Mouse (Mus musculus) adrenal gland (tissue): ENCODE data around the gene Tmem8.
"Not testable (repeated sequence)": the region's sequence is repeated elsewhere in the genome, so short reads cannot be mapped to it uniquely, and the experiment has no call there.

Experiments
- intact Hi-C: fragments of 180-260 bp; cut with DNase I; formaldehyde crosslinking; loops from one replicate; pipeline ENCODE4 v1.15.1; 2025

Gene Tmem8

GRCm38 (mm10) chr17:26111024-26111423 lies 2.1 kb upstream of the Tmem8 start:
- intact Hi-C loops, result no loop called here

GRCm38 (mm10) chr17:26111722-26112121 lies 1.4 kb upstream of the Tmem8 start:
- intact Hi-C loops, result no loop called here

- intact Hi-C loops, result no loop called here
These were observed 348 bp upstream of the Tmem8 start for GRCm38 (mm10) chr17:26112751-26113150.

- intact Hi-C loops, result no loop called here
These were observed 962 bp downstream of the Tmem8 start for GRCm38 (mm10) chr17:26114061-26114460.

- intact Hi-C loops, result not testable (repeated sequence)
These were observed 1.4 kb downstream of the Tmem8 start for GRCm38 (mm10) chr17:26114461-26114860.

- intact Hi-C loops, result loop anchor here (5.0 kb wide), 1 partner anchor 77 kb away; no protein-coding TSS in a partner anchor
These were observed 2.3 kb downstream of the Tmem8 start for GRCm38 (mm10) chr17:26115205-26115898.

- intact Hi-C loops, result loop anchor here (5.0 kb wide), 1 partner anchor 76 kb away; no protein-coding TSS in a partner anchor
These were observed 2.9 kb downstream of the Tmem8 start for GRCm38 (mm10) chr17:26115956-26116487.

GRCm38 (mm10) chr17:26116503-26117258 lies 3.6 kb downstream of the Tmem8 start:
- intact Hi-C loops, result loop anchor here (5.0 kb wide), 1 partner anchor 76 kb away; no protein-coding TSS in a partner anchor

- intact Hi-C loops, result loop anchor here (5.0 kb wide), 2 partner anchors 72 to 122 kb away; partner anchors contain the start of gene Fam234a
These were observed 6.9 kb downstream of the Tmem8 start for GRCm38 (mm10) chr17:26119766-26120710.

GRCm38 (mm10) chr17:26122431-26123140 lies 9.5 kb downstream of the Tmem8 start:
- intact Hi-C loops, result loop anchor here (5.0 kb wide), 1 partner anchor 120 kb away; the partner anchor contains the start of gene Fam234a

- intact Hi-C loops, result loop anchor here (5.0 kb wide), 1 partner anchor 119 kb away; the partner anchor contains the start of gene Fam234a
These were observed 10.2 kb downstream of the Tmem8 start, which contains the start of gene Mrpl28 for GRCm38 (mm10) chr17:26123267-26123684. Gene Mrpl28, plus strand, starts transcription at chr17:26123500.

- intact Hi-C loops, result loop anchor here (5.0 kb wide), 1 partner anchor 118 kb away; the partner anchor contains the start of gene Fam234a
These were observed 11.5 kb downstream of the Tmem8 start for GRCm38 (mm10) chr17:26124560-26124959.

- intact Hi-C loops, result no loop called here
These were observed 12.1 kb downstream of the Tmem8 start for GRCm38 (mm10) chr17:26125226-26125625.

- intact Hi-C loops, result no loop called here
These were observed 18.1 kb downstream of the Tmem8 start for GRCm38 (mm10) chr17:26131062-26131732.

- intact Hi-C loops, result no loop called here
These were observed 19.1 kb downstream of the Tmem8 start for GRCm38 (mm10) chr17:26131856-26132853.

GRCm38 (mm10) chr17:26137106-26137750 lies 24.1 kb downstream of the Tmem8 start:
- intact Hi-C loops, result no loop called here

GRCm38 (mm10) chr17:26137751-26138130 lies 24.6 kb downstream of the Tmem8 start:
- intact Hi-C loops, result no loop called here
